Mouse (Mus musculus) spleen, postnatal 36 days (tissue): ENCODE results near the gene Gm20422.
"Not testable (repeated sequence)": the region's sequence is repeated elsewhere in the genome, so short reads cannot be mapped to it uniquely, and the experiment has no call there.

Experiments
- DNase-seq, 2 experiments: peaks; one replicate each; pipeline ENCODE4 v3.0.0; 2022; ENCODE audit warnings: low spot score in 2 of 2, mixed read lengths in 1 of 2

Gm20422 gene

GRCm38 (mm10) chr8:69710624-69711023 lies 64.1 kb downstream of the Gm20422 start, which contains the start of gene Zfp869:
Zfp869 (minus strand) TSS chr8:69710724.
- not testable (repeated sequence) for DNase-seq

DNA sequence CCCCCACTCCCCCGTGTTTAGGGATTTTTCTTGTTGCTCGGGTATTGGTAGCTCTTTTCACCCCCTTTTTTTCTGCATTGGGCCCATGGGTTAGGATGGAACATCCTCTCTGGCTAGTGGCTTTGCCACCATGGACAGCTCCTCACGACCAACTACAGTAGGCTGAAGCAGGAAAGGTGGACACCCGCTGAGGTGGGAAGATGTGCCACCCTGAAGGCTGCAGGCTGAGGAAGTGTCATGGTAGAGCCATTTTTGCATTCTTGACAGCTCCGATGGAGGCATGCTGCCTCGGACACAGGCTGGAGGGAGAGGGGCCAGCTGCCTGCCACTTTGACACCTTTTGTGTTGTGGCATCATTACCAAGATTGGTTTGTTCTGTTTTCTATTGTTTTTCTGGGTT lies 72.9 kb downstream of the Gm20422 start:
- no peak for DNase-seq
